Mouse (Mus musculus) testis, adult 2 months (tissue): ENCODE results near the gene Nxn. TPM values are rescaled to one million over a fixed set of nuclear protein-coding genes. Genes with fewer than 3 reads are reported as not detected.

ENCODE experiments used
- H3K27ac ChIP-seq: fragments of 200-500 bp; 2 replicates; pipeline ENCODE4 v1.5.1; 2012; ENCODE audit warnings: low read depth, low read length; ENCODE audit not compliant: control insufficient read depth, insufficient read depth
- H3K27me3 ChIP-seq: fragments of 200-500 bp; 2 replicates; pipeline ENCODE4 v1.6.1; 2012; ENCODE audit warnings: mild to moderate bottlenecking, low read length, moderate library complexity; ENCODE audit not compliant: control insufficient read depth, insufficient read depth
- H3K36me3 ChIP-seq: fragments of 200-500 bp; 2 replicates; pipeline ENCODE4 v1.6.1; 2012; ENCODE audit warnings: mild to moderate bottlenecking, low read length; ENCODE audit not compliant: control insufficient read depth, insufficient read depth
- H3K4me1 ChIP-seq: fragments of 200-500 bp; 2 replicates; pipeline ENCODE4 v1.6.1; 2012; ENCODE audit warnings: low read length; ENCODE audit not compliant: control insufficient read depth, insufficient read depth
- H3K4me3 ChIP-seq: fragments of 200-500 bp; 2 replicates; pipeline ENCODE4 v1.5.1; 2012; ENCODE audit warnings: low read depth, mild to moderate bottlenecking, low read length, moderate library complexity, mixed read lengths; ENCODE audit not compliant: control insufficient read depth
- CTCF ChIP-seq: fragments of 200-500 bp; IDR thresholded peaks from 2 replicates; pipeline ENCODE4 v1.5.1; 2012; ENCODE audit warnings: low read depth, mild to moderate bottlenecking, inconsistent platforms, low read length, moderate library complexity; ENCODE audit not compliant: control insufficient read depth, insufficient read depth, insufficient replicate concordance
- POLR2A ChIP-seq: fragments of 200-500 bp; IDR thresholded peaks from 2 replicates; pipeline ENCODE4 v1.6.1; 2012; ENCODE audit warnings: low read depth, mild to moderate bottlenecking, inconsistent platforms, low read length, moderate library complexity; ENCODE audit not compliant: control insufficient read depth
- polyA plus RNA-seq: library from polyadenylated mRNA; depleted of rRNA; stranded (reverse); fragments of >200 nt; gene quantifications from 2 replicates; pipeline ENCODE4 v1.2.3, GENCODE M21; 2012

Nxn gene
- polyA plus RNA-seq, 1 experiment = 83.2 TPM

DNA sequence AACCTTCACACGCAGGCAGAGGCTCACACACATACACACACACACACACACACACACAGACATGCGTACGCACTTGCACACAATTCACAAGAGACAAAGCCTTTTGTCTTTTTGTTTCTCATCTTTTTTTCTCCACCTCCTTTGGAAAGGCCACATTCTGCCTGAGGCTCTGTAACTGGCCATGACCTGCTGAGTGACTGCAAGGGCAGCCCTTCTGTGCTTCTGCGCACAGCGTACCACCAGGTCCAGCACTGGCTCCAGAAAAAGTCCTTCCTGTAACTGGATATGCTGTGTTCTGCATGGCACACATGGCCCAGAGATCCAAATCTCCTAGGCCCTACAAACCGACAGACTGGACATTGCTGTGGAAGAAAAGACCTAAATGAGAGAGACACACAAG, 38.7 kb downstream of the Nxn start:
- no peak for TF ChIP-seq POLR2A
- H3K27me3 ChIP-seq = no peaks in the 10 kb centered on the region
- H3K27ac ChIP-seq = no peak overlapping the region
- peaks cover 2% of the 10 kb centered on the region; the same call in 1 of the 2 replicates for H3K4me1 ChIP-seq
- H3K4me3 ChIP-seq = no peak overlapping the region
- H3K36me3 ChIP-seq = peaks cover 2% of the 10 kb centered on the region; the same call in 1 of the 2 replicates

DNA sequence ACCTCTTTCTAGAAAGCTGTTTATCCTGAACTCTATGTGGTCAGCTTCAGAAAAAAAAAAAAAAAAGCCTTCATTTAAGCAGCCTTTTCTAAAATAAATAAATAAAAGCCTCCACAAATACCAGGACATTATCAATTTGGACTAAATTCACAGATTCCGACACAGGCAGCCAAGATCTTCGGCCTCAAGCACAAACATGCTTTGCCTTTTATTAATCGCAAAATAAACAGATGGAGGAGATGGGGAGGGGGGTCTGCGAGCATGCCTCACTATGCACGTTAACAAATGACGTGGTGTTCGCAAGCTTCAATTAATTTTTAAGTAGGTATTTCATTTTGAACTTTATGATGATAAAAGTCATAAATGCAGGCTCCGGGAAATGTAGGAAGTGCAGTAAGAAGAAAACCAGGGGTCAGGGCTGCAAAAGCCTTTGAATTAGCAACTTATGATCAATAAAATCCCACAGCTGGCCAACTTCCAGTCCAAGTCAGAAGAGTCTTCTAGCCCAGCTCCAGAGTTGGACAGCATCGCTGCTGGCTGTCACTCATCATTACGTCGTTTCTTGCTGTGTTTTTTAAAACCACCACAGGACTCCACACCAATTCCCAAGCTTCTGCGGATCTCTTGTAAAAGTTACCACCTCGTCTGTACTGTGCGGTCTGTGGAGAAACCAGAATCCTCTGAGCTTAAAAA, 40.2 kb downstream of the Nxn start:
- peaks cover 2% of the 10 kb centered on the region; the same call in 1 of the 2 replicates for H3K4me1 ChIP-seq
- no peak overlapping the region for H3K27ac ChIP-seq
- H3K36me3 ChIP-seq = peaks cover 2% of the 10 kb centered on the region; the same call in 1 of the 2 replicates
- TF ChIP-seq CTCF = no peak
- TF ChIP-seq POLR2A = no peak
- H3K4me3 ChIP-seq = no peak overlapping the region
- H3K27me3 ChIP-seq = no peaks in the 10 kb centered on the region

- H3K4me1 ChIP-seq = peaks cover 3% of the 10 kb centered on the region
- H3K36me3 ChIP-seq = peaks cover 2% of the 10 kb centered on the region; the same call in 1 of the 2 replicates
- H3K27ac ChIP-seq = no peak overlapping the region
- no peaks in the 10 kb centered on the region for H3K27me3 ChIP-seq
- H3K4me3 ChIP-seq = no peak overlapping the region; the same call in 1 of the 2 replicates
- TF ChIP-seq CTCF (no peak), POLR2A (no peak)
These were observed 41.5 kb downstream of the Nxn start for GRCm38 (mm10) chr11:76357464-76357863.

DNA sequence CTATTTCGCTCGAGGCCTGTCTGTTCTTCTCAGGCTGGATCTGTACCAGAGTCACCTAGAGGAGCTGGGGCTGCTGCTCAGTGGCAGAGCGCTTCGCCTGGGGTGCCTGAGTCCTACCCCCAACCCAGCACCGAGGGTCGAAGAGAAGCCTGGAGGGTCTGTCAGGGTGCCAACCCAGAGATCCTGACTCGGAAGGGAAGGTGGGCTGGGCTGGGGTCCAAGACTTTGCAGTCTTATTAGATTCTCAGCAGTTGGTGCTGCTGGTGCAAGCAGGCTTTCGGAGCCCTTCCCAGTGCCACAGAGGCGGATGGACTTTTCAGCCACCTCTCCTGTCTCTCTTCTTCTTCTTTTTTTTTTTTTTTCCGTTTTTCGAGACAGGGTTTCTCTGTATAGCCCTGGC, 42.8 kb downstream of the Nxn start:
- peaks cover 3% of the 10 kb centered on the region for H3K4me1 ChIP-seq
- H3K4me3 ChIP-seq = no peak overlapping the region; the same call in 1 of the 2 replicates
- peaks cover 2% of the 10 kb centered on the region; the same call in 1 of the 2 replicates for H3K36me3 ChIP-seq
- H3K27me3 ChIP-seq = no peaks in the 10 kb centered on the region
- no peak for TF ChIP-seq CTCF
- TF ChIP-seq POLR2A = no peak
- no peak overlapping the region for H3K27ac ChIP-seq

DNA sequence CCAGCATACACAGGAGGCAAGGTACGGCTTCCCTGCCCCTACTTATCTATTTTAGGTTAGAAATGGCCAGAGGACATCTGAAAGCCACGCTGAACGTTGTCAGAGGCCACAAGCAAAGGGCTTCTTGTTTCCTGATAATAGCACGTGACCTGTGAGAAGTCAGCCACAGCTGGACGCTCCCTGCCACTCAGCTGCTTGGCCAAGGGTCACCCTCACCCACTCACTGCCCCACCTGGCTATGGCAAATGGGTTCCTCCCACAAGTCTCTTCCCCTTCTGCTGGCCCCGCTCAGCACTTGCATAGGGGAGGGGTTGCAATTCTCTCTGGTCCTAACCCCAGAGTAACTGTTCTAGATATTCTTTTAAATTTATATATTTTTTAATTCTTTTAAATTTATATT, 43.5 kb downstream of the Nxn start:
- Histone ChIP-seq H3K36me3 (peaks cover 2% of the 10 kb centered on the region; the same call in 1 of the 2 replicates), H3K4me1 (peaks cover 3% of the 10 kb centered on the region), H3K27me3 (no peaks in the 10 kb centered on the region), H3K27ac (no peak overlapping the region), H3K4me3 (no peak overlapping the region)
- TF ChIP-seq POLR2A = no peak
- no peak for TF ChIP-seq CTCF

GRCm38 (mm10) chr11:76352861-76353558, 45.9 kb downstream of the Nxn start:
- Histone ChIP-seq H3K4me3 (no peak overlapping the region), H3K4me1 (peaks cover 3% of the 10 kb centered on the region), H3K36me3 (peaks cover 2% of the 10 kb centered on the region; the same call in 1 of the 2 replicates), H3K27ac (no peak overlapping the region), H3K27me3 (no peaks in the 10 kb centered on the region)
- TF ChIP-seq CTCF = no peak
- TF ChIP-seq POLR2A = no peak

DNA sequence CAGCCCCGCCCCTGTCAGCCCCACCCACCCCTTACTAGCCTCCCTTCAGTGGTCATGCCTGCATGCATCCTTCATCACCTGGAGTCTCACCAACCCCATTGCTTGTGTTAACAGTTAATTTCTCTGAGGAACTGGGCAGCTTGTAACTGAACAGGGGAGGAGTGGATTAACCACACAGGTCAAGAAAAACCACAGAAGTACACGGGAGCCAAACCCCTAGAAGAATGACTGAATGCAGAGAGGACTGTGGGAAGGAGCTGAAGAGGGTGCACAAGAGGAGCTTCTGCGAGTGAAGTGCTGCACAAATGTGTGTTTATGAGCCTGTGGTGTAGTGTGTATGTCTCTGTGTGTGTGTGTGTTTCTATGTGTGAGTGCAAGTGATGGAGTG, 47.3 kb downstream of the Nxn start:
- H3K4me3 ChIP-seq = no peak overlapping the region
- no peak for TF ChIP-seq CTCF
- no peak for TF ChIP-seq POLR2A
- H3K36me3 ChIP-seq = peaks cover 2% of the 10 kb centered on the region; the same call in 1 of the 2 replicates
- H3K27ac ChIP-seq = no peak overlapping the region
- H3K4me1 ChIP-seq = peaks cover 3% of the 10 kb centered on the region
- no peaks in the 10 kb centered on the region for H3K27me3 ChIP-seq
